Mouse (Mus musculus): Measurements from ENCODE around the gene Ddx27.

Ddx27 gene

DNA sequence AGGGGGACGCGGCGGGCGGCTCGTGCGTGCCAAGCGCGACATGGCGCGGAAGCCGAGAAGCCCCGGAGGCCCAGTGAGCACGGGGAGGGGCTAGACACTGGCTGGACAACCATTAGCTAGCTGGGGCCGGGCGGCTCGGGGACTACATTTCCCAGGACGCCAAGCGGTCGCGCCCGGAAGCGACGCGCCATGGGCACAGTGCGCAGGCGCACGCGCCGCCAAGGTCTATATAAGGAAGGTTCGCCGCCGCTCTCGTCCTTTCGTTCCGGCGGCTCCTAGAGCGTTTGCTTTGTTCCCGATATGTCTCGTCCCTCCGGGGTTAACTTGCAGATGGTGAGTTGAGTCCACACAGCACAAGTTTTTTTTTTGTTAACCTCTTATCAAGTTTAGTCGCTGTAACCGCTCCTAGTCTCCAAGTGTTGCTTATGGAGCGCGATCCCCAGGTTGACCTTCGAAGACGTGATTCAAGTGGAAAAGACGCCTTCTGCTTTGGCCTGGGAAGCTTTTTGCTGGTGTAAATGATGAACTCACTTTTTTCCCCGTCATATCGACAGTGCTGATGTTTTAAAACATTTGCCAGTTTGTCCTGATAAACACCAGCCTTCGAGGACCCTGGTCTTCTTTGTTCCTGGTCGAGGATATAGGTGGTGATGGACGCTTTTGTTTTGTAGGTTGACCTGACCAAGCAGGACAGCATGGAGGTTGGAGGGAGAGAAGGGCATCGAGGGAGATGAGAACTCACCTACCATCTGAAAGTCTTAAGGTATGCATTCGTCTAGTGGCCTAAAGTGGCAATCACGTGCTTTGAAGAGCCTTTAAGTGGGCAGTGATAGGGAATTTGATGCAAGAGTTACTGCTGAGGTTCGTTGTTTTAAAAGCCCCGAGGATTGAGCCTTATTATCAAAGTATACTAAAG is 48.2 kb downstream of the Ddx27 start, which contains the start of gene Znfx1:
Znfx1 (minus strand) TSS at position 51 of the 916 bp plus-strand sequence.
- peak; percentile 95 for DNase-seq (ENCODE audit: low read depth)

GRCm38 (mm10) chr2:167063906-167064496 is 49.0 kb downstream of the Ddx27 start:
- peak; percentile 59 for DNase-seq (ENCODE audit: low read depth)

GRCm38 (mm10) chr2:167064601-167065295 is 49.8 kb downstream of the Ddx27 start:
- peak; percentile 48 for DNase-seq (ENCODE audit: low read depth)

GRCm38 (mm10) chr2:167066031-167066430 is 51.0 kb downstream of the Ddx27 start:
- DNase-seq (ENCODE audit: low read depth) = peak; percentile 52

DNA sequence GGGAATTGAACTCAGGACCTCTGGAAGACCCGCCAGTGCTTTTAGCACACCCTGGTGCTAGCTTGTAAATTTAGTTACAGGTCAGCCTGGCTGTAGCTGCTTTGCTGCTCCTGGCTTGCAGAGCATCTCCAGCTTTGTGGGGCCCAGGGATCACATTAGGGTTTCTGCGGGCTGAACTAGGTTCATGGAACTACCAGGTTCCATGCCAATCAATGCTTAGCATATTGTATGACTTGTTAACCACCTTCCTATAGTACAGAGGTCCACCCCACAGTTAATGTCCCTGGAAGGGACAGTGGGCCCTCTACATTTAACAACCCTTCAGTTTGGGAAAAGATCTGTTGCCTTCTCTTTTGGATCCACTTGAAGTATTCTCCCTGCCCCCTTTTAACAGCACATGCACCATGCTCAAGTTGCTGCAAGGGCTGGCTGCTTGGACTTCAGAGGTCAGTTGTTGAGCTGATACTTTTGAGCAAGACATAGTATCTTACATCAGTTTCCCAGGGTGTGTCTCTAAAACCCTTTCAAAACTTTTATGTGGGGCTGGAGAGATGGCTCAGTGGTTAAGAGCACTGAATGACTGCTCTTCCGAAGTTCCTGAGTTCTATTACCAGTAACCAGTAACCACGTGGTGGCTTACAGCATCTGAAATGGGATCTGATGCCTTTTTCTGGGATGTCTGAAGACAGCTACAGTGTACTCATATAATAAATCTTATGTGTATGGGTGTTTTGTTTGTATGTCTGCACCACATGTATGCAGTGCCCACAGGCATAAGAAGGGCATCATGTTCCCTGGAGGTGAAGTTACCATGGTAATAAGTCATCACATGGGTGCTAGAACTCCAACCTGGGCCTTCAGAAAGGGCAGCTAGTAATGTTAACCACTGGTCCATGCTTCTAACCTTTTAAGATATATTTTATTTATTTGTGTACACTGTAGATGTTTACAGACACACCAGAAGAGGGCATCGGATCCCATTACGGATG is 51.8 kb downstream of the Ddx27 start:
- peak; percentile 80 for DNase-seq (ENCODE audit: low read depth)

- DNase-seq (ENCODE audit: low read depth) = peak; percentile 55
These were observed 52.6 kb downstream of the Ddx27 start for GRCm38 (mm10) chr2:167067575-167067974.

- DNase-seq (ENCODE audit: low read depth) = no peak
These were observed 55.3 kb downstream of the Ddx27 start for GRCm38 (mm10) chr2:167070341-167070740.

DNA sequence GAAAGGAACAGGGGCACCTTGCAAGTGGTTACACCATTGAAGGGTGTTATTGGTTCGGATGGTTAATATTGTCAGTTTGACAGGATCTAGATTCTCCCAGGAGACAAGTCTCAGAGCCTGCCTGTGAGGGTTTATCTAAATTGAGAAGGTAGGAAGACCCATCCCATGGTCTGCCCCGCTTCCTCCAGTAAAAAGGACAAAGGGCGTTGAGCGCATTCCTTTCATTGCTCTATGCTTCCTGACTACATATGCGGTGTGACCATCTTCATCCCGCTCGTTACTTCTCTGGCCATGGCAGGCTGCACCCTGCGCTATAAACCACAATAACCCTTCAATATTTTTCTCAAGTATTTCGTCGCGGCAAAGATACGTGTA is 56.3 kb downstream of the Ddx27 start:
- no peak for DNase-seq (ENCODE audit: low read depth)

GRCm38 (mm10) chr2:167071641-167072601 is 56.9 kb downstream of the Ddx27 start:
- DNase-seq (ENCODE audit: low read depth) = peak; percentile 91

DNA sequence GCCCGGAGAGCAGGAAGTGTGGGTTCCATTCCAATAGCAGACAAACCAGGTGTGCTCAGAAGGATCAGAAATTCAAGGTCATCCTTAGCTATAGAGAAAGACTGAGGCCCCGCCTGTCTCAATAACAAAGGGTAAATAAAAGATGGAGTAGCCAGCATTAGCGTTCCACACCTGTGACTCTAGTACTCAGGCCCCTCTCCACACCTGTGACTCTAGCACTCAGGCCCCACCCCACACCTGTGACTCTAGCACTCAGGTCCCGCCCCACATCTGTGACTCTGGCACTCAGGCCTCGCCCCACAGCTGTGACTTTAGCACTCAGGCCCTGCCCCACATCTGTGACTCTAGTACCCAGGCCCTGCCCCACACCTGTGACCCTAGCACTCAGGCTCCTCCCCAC is 59.6 kb downstream of the Ddx27 start:
- no peak for DNase-seq (ENCODE audit: low read depth)

GRCm38 (mm10) chr2:167076352-167076751 is 61.4 kb downstream of the Ddx27 start:
- DNase-seq (ENCODE audit: low read depth) = no peak

- DNase-seq (ENCODE audit: low read depth) = no peak
These were observed 61.8 kb downstream of the Ddx27 start for GRCm38 (mm10) chr2:167076759-167077158.

- no peak for DNase-seq (ENCODE audit: low read depth)
These were observed 62.4 kb downstream of the Ddx27 start for GRCm38 (mm10) chr2:167077199-167077962.

DNA sequence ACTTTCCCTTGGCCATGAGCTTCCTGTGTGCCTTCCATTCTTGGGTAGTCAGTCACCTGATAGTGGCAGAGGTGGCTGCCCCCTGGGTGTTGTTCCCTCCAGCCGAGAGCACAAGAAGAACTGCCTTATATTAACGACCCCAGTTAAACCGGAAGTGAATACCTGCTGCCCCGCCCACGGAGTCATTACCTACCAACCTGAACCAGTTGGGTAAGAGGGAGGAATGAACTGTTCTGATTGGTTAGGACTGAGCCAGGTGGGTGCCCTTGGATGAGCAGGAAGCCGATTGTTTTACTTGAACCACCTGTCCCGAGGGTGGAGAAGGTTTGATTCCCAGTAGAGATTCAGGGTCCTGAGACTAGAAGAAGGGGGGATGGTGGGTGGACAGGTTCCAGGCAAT is 63.5 kb downstream of the Ddx27 start:
- no peak for DNase-seq (ENCODE audit: low read depth)

DNA sequence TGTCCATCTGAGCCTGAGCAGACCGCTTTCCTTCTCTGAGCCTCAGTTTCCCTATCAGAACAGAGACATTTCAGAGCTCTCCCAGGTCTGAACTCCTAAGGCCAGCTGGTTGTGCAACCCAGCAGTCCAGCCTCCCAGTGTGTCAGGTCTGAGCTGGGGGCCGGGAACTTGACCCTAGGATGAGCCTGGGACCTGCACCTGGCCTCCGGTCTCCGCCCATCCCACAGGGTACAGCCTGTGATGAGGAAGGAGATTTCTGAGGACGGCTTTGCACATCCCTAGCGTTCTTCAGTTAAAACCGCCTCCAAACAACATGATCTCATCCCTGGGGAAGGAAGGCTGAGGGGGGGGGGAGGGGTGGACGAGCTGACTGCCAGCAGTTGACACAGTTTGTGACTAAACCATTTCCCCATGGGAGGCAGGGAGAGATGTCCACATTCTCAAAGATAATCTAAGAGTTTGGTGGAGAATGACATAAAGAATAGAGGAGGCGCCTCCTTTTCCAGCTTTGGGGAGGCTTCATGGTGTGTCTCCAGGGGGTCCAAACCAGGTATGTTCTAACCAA is 64.0 kb downstream of the Ddx27 start:
- DNase-seq (ENCODE audit: low read depth) = no peak

DNA sequence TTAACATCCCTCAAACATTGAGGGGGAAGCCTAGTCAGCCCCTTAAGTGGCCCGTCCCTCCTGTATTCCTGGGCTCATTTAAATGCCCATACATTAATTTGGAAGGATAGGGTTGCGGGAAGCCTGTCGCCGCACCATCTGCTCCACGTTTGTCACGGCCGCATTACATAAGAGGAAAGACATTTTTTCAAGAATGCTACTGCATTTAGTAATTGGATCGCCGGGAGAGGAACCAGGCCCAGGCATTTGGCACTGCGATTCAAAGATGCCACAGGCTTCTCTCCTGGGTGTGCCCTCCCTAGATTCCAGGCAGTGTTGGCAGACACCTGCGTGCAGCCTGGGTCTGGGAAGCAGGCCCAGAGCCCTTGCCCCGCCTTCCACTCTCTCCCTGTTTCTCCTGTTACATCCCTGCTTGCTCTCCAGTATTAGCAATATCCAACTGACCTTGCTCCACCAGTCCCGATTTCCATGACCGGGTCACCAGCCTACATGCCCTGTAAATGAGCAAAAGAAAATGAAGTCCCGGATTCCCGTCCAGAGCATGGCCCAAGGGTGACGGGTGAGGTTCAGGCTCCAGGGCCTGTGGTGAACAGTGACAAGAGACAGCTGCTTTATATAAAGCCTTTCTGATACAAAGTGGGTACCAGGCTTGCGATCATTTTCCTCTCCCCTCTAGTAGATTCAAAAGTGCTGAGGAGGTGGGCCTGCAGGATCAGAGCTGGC is 64.7 kb downstream of the Ddx27 start:
- no peak for DNase-seq (ENCODE audit: low read depth)

GRCm38 (mm10) chr2:167080387-167080786 is 65.4 kb downstream of the Ddx27 start:
- no peak for DNase-seq (ENCODE audit: low read depth)

DNA sequence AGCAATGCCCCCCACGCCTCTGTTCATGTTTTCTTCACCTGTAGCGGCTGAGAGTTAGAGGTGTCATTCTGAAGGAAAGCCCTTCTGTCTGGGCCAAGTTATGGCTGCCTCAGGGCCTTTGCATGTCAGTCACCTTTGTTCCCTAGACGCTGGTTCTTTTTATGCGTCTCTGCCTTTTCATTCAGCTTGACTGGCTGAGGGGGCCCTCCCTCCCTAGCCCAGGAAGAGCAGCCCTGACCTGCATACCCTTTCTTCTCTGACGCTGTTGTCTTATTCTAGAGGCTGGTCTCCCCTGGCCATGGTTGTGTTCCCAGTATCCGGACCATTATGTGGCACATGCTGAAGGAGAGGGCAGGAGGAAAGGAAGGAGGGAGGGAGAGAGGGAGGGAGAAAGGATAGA is 66.1 kb downstream of the Ddx27 start:
- DNase-seq (ENCODE audit: low read depth) = no peak

- peak; percentile 38 for DNase-seq (ENCODE audit: low read depth)
These were observed 66.6 kb downstream of the Ddx27 start for GRCm38 (mm10) chr2:167081639-167082038.
